Mouse (Mus musculus): ENCODE measurements around the gene Rad51b. TPM values are rescaled to one million over a fixed set of nuclear protein-coding genes. Genes with fewer than 3 reads are reported as not detected.

Gene Rad51b
- polyA plus RNA-seq, 1 experiment from 2014 or later, result 6.6 TPM

DNA sequence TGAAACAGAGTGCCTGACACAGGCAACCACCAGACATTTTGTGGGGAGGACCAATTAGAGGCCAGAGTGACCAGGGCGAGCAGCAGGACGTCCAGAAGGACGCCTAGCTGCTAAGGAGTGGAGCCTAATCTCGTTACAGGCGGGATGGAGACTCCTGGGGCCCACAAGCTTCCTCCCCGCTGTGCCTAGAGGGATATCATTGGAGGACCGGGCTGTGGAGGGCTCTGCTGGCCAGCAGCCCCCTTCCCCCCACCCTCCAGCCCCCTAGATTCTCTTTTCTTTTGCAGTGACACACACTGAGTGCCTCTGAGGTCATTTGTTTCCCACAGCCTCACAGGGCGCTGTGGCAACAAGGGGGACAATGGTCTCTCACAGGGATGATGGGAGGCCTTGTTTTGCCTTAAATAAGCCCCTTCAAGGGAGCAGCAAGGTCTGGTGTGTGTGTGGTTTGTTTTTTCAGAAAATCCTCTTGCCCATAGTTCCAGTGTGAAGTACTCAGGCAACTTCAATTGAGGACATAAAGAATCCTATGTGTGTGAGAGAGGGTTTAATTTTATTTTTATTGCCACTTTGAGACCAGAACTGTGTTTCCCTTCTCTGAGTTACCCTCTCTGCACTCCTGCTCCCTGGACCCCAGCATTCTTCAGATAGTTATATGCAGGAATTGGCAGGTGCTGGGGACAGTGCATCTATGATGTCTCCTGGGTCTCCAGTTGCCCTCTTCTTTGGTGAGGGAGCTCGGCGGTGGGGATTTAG, 422.2 kb downstream of the Rad51b start:
- 15% methylated on average over 10 of the region's 10 CpGs for WGBS
- Histone ChIP-seq H3K27me3 (ENCODE audit: insufficient read depth, poor library complexity, severe bottlenecking) (no peaks in the 10 kb centered on the region), H3K4me1 (peaks cover 27% of the 10 kb centered on the region), H3K4me3 (peak overlapping the region; percentile 27; the same call in 1 of the 2 replicates), H3K27ac (peak overlapping the region; percentile 82), H3K9me3 (no peaks in the 10 kb centered on the region), H3K36me3 (no peaks in the 10 kb centered on the region)
- DNase-seq (ENCODE audit: low spot score), result peak; percentile 76

DNA sequence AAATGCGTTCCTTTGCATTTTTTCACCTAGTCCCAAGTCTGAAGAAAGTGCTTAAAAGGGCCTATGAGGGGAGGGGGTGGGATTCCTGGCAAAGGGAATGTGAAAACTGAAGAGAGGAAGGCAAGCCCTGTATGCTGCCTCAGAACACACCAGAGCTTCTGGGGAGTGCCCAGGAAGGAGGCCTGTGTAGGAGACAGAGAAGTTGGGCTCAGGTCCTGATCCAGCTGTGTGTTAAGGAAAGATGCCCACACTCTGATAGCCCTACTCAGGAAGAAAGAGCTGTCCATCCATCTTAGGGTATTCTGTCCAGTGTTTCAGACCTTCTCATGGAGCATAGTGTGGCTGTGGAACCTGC, 422.7 kb downstream of the Rad51b start:
- Histone ChIP-seq H3K4me1 (peaks cover 27% of the 10 kb centered on the region), H3K36me3 (no peaks in the 10 kb centered on the region), H3K9me3 (no peaks in the 10 kb centered on the region), H3K4me3 (no peak overlapping the region), H3K27ac (peak overlapping the region; percentile 82), H3K27me3 (ENCODE audit: insufficient read depth, poor library complexity, severe bottlenecking) (no peaks in the 10 kb centered on the region)
- WGBS, result 32% methylated on average over 1 of the region's 1 CpGs
- DNase-seq (ENCODE audit: low spot score), result peak; percentile 36

DNA sequence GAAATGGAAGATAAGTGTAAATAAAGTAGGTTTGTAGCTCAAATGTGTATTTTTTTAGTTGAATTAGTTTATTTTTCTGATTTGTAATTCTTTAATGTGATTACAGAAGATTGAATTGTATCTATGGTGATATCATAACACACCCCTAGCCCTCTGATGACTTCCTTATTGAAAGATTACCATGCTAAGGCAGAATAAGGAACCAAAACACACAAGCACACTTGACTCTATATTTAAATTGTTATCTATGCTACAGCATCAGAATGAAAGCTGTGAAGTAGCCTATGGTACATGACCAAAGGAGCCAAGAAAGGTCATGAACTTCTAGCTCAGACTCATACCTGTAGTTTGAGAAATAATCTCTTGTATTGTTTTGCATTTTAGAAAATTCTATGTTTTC, 427.8 kb downstream of the Rad51b start:
- H3K4me1 ChIP-seq, result peaks cover 2% of the 10 kb centered on the region
- no peak for DNase-seq (ENCODE audit: low spot score)
- H3K9me3 ChIP-seq, result peaks cover 10% of the 10 kb centered on the region
- no peaks in the 10 kb centered on the region for H3K27me3 ChIP-seq (ENCODE audit: insufficient read depth, poor library complexity, severe bottlenecking)
- H3K27ac ChIP-seq, result no peak overlapping the region
- H3K36me3 ChIP-seq, result peaks cover 3% of the 10 kb centered on the region; the same call in 1 of the 2 replicates
- no peak overlapping the region for H3K4me3 ChIP-seq

- H3K4me3 ChIP-seq, result no peak overlapping the region
- H3K27me3 ChIP-seq (ENCODE audit: insufficient read depth, poor library complexity, severe bottlenecking), result no peaks in the 10 kb centered on the region
- H3K36me3 ChIP-seq, result peaks cover 3% of the 10 kb centered on the region; the same call in 1 of the 2 replicates
- H3K27ac ChIP-seq, result no peak overlapping the region
- no peaks in the 10 kb centered on the region for H3K4me1 ChIP-seq
- H3K9me3 ChIP-seq, result peaks cover 10% of the 10 kb centered on the region
- DNase-seq (ENCODE audit: low spot score), result no peak
Observed at GRCm38 (mm10) chr12:79725711-79726110, 428.6 kb downstream of the Rad51b start.

GRCm38 (mm10) chr12:79726116-79726515, 429.0 kb downstream of the Rad51b start:
- H3K36me3 ChIP-seq, result peaks cover 3% of the 10 kb centered on the region; the same call in 1 of the 2 replicates
- no peak for DNase-seq (ENCODE audit: low spot score)
- H3K4me1 ChIP-seq, result no peaks in the 10 kb centered on the region
- no peaks in the 10 kb centered on the region for H3K27me3 ChIP-seq (ENCODE audit: insufficient read depth, poor library complexity, severe bottlenecking)
- H3K4me3 ChIP-seq, result no peak overlapping the region
- no peak overlapping the region for H3K27ac ChIP-seq
- peaks cover 10% of the 10 kb centered on the region for H3K9me3 ChIP-seq
- 95% methylated on average over 2 of the region's 2 CpGs for WGBS

DNA sequence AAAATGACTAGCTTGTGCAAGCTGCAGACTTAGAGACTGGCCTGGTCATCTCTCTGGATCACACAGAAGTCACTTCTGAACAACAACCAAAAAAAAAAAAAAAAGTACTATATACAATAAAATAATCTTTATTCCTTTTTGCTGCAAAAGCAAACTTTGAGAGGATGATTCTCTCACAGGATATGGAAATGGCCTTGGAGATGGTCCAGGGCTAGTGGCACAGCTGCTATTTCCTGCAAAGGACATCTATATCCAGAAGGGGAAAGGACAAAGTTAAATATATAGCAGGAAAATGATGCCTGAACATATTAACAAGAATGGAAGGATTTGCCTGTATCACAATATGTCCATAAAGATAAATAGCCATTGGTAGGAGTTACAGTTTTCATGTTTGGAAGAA, 429.9 kb downstream of the Rad51b start:
- DNase-seq (ENCODE audit: low spot score), result no peak
- H3K4me3 ChIP-seq, result no peak overlapping the region

DNA sequence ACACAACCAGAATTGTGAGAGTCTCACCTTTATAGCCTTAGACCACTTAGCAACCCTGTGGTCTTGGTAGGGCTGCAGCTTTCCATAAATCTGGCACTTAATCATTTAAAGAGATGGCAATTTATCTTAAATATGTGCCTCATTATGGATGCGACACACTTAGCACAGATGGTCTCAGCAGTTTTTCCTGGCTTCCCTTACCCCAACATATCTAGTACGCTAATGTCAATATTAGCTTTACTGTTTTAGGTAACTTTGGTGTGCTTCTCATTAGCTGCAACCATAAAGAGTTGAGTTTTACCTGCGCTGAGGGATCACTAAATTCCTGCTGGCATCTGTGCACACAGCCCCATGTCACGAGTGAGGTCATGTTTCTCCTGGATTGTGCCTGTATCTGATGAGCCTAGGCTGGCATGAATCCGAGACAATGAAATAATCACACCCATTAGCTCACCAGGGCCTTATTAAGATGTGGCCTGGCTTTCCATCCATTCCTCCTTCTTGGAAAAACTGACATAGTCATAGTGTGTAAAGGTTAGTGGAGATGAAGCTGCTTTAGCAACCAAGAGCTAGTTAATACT, 432.9 kb downstream of the Rad51b start:
- H3K9me3 ChIP-seq, result peaks cover 10% of the 10 kb centered on the region
- no peak overlapping the region for H3K4me3 ChIP-seq
- peaks cover 3% of the 10 kb centered on the region; the same call in 1 of the 2 replicates for H3K4me1 ChIP-seq
- H3K27me3 ChIP-seq (ENCODE audit: insufficient read depth, poor library complexity, severe bottlenecking), result no peaks in the 10 kb centered on the region
- H3K27ac ChIP-seq, result no peak overlapping the region
- peak; percentile 41 for DNase-seq (ENCODE audit: low spot score)
- H3K36me3 ChIP-seq, result peaks cover 3% of the 10 kb centered on the region; the same call in 1 of the 2 replicates
- 74% methylated on average over 5 of the region's 5 CpGs for WGBS

More for the DNA sequence above, 429.9 kb downstream of the Rad51b start:
- Histone ChIP-seq H3K4me1 (no peaks in the 10 kb centered on the region), H3K27ac (no peak overlapping the region), H3K27me3 (ENCODE audit: insufficient read depth, poor library complexity, severe bottlenecking) (no peaks in the 10 kb centered on the region), H3K36me3 (peaks cover 3% of the 10 kb centered on the region; the same call in 1 of the 2 replicates), H3K9me3 (peaks cover 10% of the 10 kb centered on the region)

- peaks cover 10% of the 10 kb centered on the region for H3K9me3 ChIP-seq
- 87% methylated on average over 6 of the region's 6 CpGs for WGBS
- H3K27ac ChIP-seq, result no peak overlapping the region
- H3K4me1 ChIP-seq, result peaks cover 3% of the 10 kb centered on the region; the same call in 1 of the 2 replicates
- no peaks in the 10 kb centered on the region for H3K27me3 ChIP-seq (ENCODE audit: insufficient read depth, poor library complexity, severe bottlenecking)
- H3K36me3 ChIP-seq, result peaks cover 3% of the 10 kb centered on the region; the same call in 1 of the 2 replicates
- no peak overlapping the region for H3K4me3 ChIP-seq
- peak; percentile 30 for DNase-seq (ENCODE audit: low spot score)
Observed at GRCm38 (mm10) chr12:79731905-79732304, 434.8 kb downstream of the Rad51b start.

DNA sequence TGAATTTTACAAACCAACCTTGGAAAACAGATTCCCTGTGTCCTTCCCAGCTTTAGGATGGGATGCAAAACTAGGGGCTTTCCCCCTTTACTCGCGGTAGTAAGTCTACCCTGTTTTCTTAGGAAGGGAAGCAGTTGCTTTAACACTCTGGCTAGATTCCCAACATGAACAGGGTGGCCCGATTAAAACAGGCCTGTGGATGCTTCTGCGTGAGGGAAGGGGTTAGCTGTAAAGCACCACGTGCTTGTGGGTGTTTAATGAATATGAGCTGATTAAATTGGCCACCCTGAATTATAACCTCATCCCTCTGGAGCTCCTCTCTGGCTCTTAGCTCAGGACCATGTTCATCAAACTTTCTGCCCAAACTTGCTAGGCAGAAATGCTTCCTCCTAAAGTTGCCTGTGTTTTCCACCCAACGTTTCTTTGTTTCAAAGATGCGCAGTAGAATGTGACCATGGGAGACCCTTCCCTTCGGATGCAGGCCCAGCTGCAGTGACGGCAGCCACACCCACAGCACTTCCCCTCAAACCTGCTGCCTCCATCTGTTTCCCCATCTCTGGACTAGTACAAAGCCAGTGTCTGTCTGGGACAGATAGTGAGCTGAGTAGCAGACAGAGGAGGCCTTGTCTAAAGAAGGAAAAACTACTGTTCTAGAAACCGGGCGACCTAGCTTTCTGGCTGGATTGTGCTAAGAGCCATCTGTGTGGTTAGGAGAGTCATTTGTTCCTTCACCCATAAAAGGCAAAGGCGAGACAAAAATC, 435.5 kb downstream of the Rad51b start:
- Histone ChIP-seq H3K9me3 (peaks cover 10% of the 10 kb centered on the region), H3K4me3 (no peak overlapping the region), H3K27me3 (ENCODE audit: insufficient read depth, poor library complexity, severe bottlenecking) (no peaks in the 10 kb centered on the region), H3K36me3 (peaks cover 3% of the 10 kb centered on the region; the same call in 1 of the 2 replicates), H3K4me1 (peaks cover 3% of the 10 kb centered on the region; the same call in 1 of the 2 replicates), H3K27ac (no peak overlapping the region)
- 61% methylated on average over 12 of the region's 12 CpGs for WGBS
- DNase-seq (ENCODE audit: low spot score), result peak; percentile 72

DNA sequence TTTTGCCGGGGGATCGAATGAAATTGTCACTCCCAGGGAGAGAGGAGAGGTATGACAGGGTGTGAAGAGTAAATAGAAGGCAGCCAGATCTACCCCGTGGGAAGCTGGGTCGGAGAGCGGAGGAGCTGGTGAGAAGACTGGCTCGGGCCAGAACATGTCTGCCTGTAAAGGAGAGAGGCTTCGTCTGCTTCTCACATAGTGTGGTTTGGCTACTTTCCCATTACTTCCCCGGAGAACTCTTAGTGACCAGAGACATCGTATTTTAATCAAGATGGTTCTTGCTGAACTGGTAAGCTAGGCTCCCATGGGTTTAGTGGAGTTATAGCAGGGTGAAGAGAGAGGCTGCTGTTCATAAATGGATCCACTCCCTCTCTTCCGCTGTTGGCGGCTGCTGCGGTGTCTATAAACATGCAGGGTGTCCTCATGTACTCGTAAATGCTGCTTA, 438.3 kb downstream of the Rad51b start:
- Histone ChIP-seq H3K4me1 (peaks cover 3% of the 10 kb centered on the region; the same call in 1 of the 2 replicates), H3K27me3 (ENCODE audit: insufficient read depth, poor library complexity, severe bottlenecking) (no peaks in the 10 kb centered on the region), H3K27ac (no peak overlapping the region; the same call in 1 of the 2 replicates), H3K4me3 (no peak overlapping the region), H3K36me3 (no peaks in the 10 kb centered on the region), H3K9me3 (no peaks in the 10 kb centered on the region)
- WGBS, result 74% methylated on average over 13 of the region's 13 CpGs
- peak; percentile 70 for DNase-seq (ENCODE audit: low spot score)

- H3K4me1 ChIP-seq, result peaks cover 3% of the 10 kb centered on the region; the same call in 1 of the 2 replicates
- WGBS, result 84% methylated on average over 4 of the region's 4 CpGs
- DNase-seq (ENCODE audit: low spot score), result no peak
- H3K4me3 ChIP-seq, result no peak overlapping the region
- H3K27me3 ChIP-seq (ENCODE audit: insufficient read depth, poor library complexity, severe bottlenecking), result no peaks in the 10 kb centered on the region
- H3K9me3 ChIP-seq, result no peaks in the 10 kb centered on the region
- no peak overlapping the region; the same call in 1 of the 2 replicates for H3K27ac ChIP-seq
- H3K36me3 ChIP-seq, result no peaks in the 10 kb centered on the region
Observed at GRCm38 (mm10) chr12:79735882-79736281, 438.8 kb downstream of the Rad51b start.

DNA sequence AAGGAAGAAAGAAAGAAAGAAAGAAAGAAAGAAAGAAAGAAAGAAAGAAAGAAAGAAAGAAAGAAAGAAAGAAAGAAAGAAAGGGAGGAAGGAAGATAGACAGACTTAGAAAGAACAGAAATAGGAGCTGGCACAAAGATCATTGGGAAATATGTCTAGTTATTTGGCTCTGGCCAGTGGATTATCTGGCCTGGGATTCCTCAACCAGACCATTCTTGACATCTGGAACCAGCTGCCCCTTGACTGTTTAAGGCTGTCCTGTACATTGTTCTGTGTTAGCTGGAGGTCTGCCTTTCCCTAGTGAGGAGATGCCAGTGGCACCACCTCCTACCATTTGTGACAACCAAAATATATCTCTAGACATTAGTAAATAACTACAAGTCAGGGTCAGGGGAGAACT, 441.6 kb downstream of the Rad51b start:
- H3K27ac ChIP-seq, result no peak overlapping the region
- H3K4me1 ChIP-seq, result peaks cover 7% of the 10 kb centered on the region; the same call in 1 of the 2 replicates
- no peaks in the 10 kb centered on the region for H3K9me3 ChIP-seq
- H3K36me3 ChIP-seq, result no peaks in the 10 kb centered on the region
- peak; percentile 33 for DNase-seq (ENCODE audit: low spot score)
- H3K4me3 ChIP-seq, result no peak overlapping the region
- no peaks in the 10 kb centered on the region for H3K27me3 ChIP-seq (ENCODE audit: insufficient read depth, poor library complexity, severe bottlenecking)
